Mouse (Mus musculus) neural tube, embryonic 13.5 days (tissue): ENCODE measurements at regions not wholly inside any gene's neighbourhood (a gene's known extent, or its start where the extent isn't known, plus 50 kb on each side); places are given as distances from the start of the nearest gene placed in this dataset.
A peak's percentile ranks its signal among the peaks of the same experiment; 100 is the strongest.

ENCODE experiments used
- ATAC-seq: fragments of 200-750 bp; cut with Nextera tagmentation; 2 replicates; pipeline ENCODE4 v1.8.0; 2017; ENCODE audit warnings: low read depth, mild to moderate bottlenecking, moderate TSS enrichment, moderate library complexity
- H3K27ac ChIP-seq: fragments of 300-500 bp; sonication (generic); replicated peaks from 2 replicates; pipeline ENCODE4 v1.5.1; 2015; ENCODE audit warnings: moderate library complexity, mild to moderate bottlenecking, inconsistent platforms
- H3K27me3 ChIP-seq: fragments of 300-500 bp; sonication (generic); 2 replicates; pipeline ENCODE4 v1.6.1; 2015; ENCODE audit warnings: mild to moderate bottlenecking, inconsistent platforms
- H3K36me3 ChIP-seq: fragments of 300-500 bp; sonication (generic); 2 replicates; pipeline ENCODE4 v1.6.1; 2015; ENCODE audit warnings: mild to moderate bottlenecking, inconsistent platforms
- H3K4me1 ChIP-seq: fragments of 300-500 bp; sonication (generic); replicated peaks from 2 replicates; pipeline ENCODE4 v1.6.1; 2015; ENCODE audit warnings: inconsistent platforms
- H3K4me2 ChIP-seq: fragments of 300-500 bp; sonication (generic); 2 replicates; pipeline ENCODE4 v1.6.1; 2015; ENCODE audit warnings: inconsistent platforms, mild to moderate bottlenecking, moderate library complexity
- H3K4me3 ChIP-seq: fragments of 300-500 bp; sonication (generic); 2 replicates; pipeline ENCODE4 v1.5.1; 2015; ENCODE audit warnings: mild to moderate bottlenecking, inconsistent platforms
- H3K9ac ChIP-seq: fragments of 300-500 bp; sonication (generic); 2 replicates; pipeline ENCODE4 v1.6.1; 2015; ENCODE audit warnings: moderate library complexity, mild to moderate bottlenecking, inconsistent platforms
- H3K9me3 ChIP-seq: fragments of 300-500 bp; sonication (generic); 2 replicates; pipeline ENCODE4 v1.6.1; 2016; ENCODE audit warnings: inconsistent platforms
- WGBS: fragments of 180-500 bp; shearing (Covaris S2); methylation state at CpG from one replicate; pipeline ENCODE4 v1.1.7; 2015; 5-methylcytosine and 5-hydroxymethylcytosine counted together

DNA sequence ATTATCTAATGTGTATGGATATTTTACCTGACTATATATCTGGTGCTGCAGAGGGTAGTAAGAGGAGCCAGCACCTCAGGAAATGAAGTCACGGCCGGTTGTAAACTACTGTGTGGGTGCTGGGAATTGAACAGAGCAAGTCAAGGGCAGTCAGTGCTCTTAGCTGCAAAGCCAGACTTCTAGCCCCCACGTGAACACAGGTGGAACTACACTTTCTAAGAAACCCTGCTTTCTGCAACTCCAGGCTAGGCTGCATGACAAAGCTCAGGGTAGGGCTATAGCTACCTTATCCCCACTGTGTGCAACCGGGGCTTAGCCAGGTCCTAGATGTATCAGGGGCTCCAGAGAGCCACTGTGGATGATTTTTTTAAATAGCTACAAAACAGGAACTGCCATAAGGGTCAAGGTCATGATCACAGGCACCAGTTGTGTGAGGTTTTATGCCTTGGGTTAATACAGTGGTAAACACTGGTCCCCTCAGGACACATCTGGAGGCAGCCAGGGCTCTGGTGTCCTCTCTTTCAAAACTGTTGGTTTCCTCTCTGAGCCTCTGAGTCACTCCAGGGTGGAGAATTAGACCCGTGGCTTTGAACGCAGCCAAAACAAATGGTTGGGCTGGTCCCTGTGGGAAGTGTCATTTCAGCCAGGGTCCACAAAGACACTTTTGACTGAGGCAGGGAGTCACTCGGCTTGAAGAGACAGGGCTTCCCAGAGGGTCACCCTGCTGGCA is 76.5 kb downstream of the Gm26897 start:
- H3K9me3 ChIP-seq, result no peaks in the 10 kb centered on the region
- H3K4me3 ChIP-seq, result no peak overlapping the region
- 35% methylated on average over 7 of the region's 7 CpGs for WGBS
- ATAC-seq, result no peak
- no peak overlapping the region for H3K4me2 ChIP-seq
- peaks cover 29% of the 10 kb centered on the region for H3K27me3 ChIP-seq
- no peak overlapping the region for H3K9ac ChIP-seq
- no peaks in the 10 kb centered on the region for H3K36me3 ChIP-seq
- H3K4me1 ChIP-seq, result peaks cover 40% of the 10 kb centered on the region
- no peak overlapping the region for H3K27ac ChIP-seq

GRCm38 (mm10) chr5:111812581-111812980 is 78.9 kb downstream of the Gm26897 start:
- Histone ChIP-seq H3K27ac (no peak overlapping the region), H3K4me2 (no peak overlapping the region), H3K4me1 (peaks cover 20% of the 10 kb centered on the region), H3K9me3 (no peaks in the 10 kb centered on the region), H3K9ac (no peak overlapping the region), H3K4me3 (no peak overlapping the region), H3K27me3 (peaks cover 34% of the 10 kb centered on the region), H3K36me3 (no peaks in the 10 kb centered on the region)
- 58% methylated on average over 7 of the region's 7 CpGs for WGBS
- peak; percentile 32; the same call in 1 of the 2 replicates for ATAC-seq

GRCm38 (mm10) chr5:111813090-111813753 is 79.5 kb downstream of the Gm26897 start:
- 65% methylated on average over 6 of the region's 6 CpGs for WGBS
- peaks cover 34% of the 10 kb centered on the region for H3K27me3 ChIP-seq
- H3K27ac ChIP-seq, result no peak overlapping the region
- no peaks in the 10 kb centered on the region for H3K9me3 ChIP-seq
- no peak overlapping the region for H3K4me3 ChIP-seq
- H3K9ac ChIP-seq, result no peak overlapping the region
- H3K36me3 ChIP-seq, result no peaks in the 10 kb centered on the region
- H3K4me2 ChIP-seq, result no peak overlapping the region
- ATAC-seq, result no peak
- peaks cover 16% of the 10 kb centered on the region for H3K4me1 ChIP-seq

- Histone ChIP-seq H3K9ac (no peak overlapping the region), H3K4me3 (no peak overlapping the region), H3K4me1 (peaks cover 16% of the 10 kb centered on the region), H3K27me3 (peaks cover 35% of the 10 kb centered on the region), H3K4me2 (no peak overlapping the region), H3K27ac (no peak overlapping the region), H3K36me3 (no peaks in the 10 kb centered on the region), H3K9me3 (no peaks in the 10 kb centered on the region)
- 86% methylated on average over 20 of the region's 20 CpGs for WGBS
- ATAC-seq, result no peak
These were observed 81.4 kb downstream of the Gm26897 start for GRCm38 (mm10) chr5:111814893-111815760.

GRCm38 (mm10) chr5:111820963-111821362 is 87.2 kb downstream of the Gm26897 start:
- H3K4me1 ChIP-seq, result no peaks in the 10 kb centered on the region
- no peaks in the 10 kb centered on the region for H3K36me3 ChIP-seq
- ATAC-seq, result no peak
- 94% methylated on average over 9 of the region's 9 CpGs for WGBS
- H3K9ac ChIP-seq, result no peak overlapping the region
- H3K27ac ChIP-seq, result no peak overlapping the region
- no peak overlapping the region for H3K4me2 ChIP-seq
- no peak overlapping the region for H3K4me3 ChIP-seq
- H3K27me3 ChIP-seq, result peaks cover 42% of the 10 kb centered on the region
- no peaks in the 10 kb centered on the region for H3K9me3 ChIP-seq

DNA sequence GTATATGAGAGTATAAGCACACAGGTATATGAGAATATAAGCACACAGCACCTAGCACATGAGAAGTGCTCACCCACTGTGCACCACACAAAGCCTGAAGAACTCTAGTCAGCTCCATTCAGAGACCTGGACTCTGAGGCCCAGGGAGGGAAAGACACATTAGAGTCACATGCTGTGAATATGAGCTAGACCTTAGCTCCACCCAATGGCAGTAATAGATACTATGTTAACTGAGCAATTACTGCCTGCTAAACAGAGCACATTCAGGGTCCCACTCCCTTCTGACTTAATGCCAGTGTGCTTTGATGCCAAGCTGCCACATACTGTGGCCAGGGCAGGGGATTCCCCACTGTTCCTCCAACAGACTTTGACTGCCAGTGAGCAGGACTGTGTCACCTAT is 89.2 kb downstream of the Gm26897 start:
- no peaks in the 10 kb centered on the region for H3K9me3 ChIP-seq
- no peak overlapping the region for H3K4me2 ChIP-seq
- no peak overlapping the region for H3K4me3 ChIP-seq
- no peaks in the 10 kb centered on the region for H3K36me3 ChIP-seq
- no peak overlapping the region for H3K27ac ChIP-seq
- no peak overlapping the region for H3K9ac ChIP-seq
- no peak for ATAC-seq
- H3K4me1 ChIP-seq, result no peaks in the 10 kb centered on the region
- H3K27me3 ChIP-seq, result peaks cover 25% of the 10 kb centered on the region

GRCm38 (mm10) chr5:111823420-111823819 is 89.7 kb downstream of the Gm26897 start:
- Histone ChIP-seq H3K4me3 (no peak overlapping the region), H3K9ac (no peak overlapping the region), H3K9me3 (no peaks in the 10 kb centered on the region), H3K36me3 (no peaks in the 10 kb centered on the region), H3K27ac (no peak overlapping the region), H3K4me2 (no peak overlapping the region), H3K27me3 (peaks cover 25% of the 10 kb centered on the region), H3K4me1 (no peaks in the 10 kb centered on the region)
- 32% methylated on average over 4 of the region's 4 CpGs for WGBS
- ATAC-seq, result no peak

GRCm38 (mm10) chr5:111823842-111824241 is 90.1 kb downstream of the Gm26897 start:
- Histone ChIP-seq H3K36me3 (no peaks in the 10 kb centered on the region), H3K27me3 (peaks cover 25% of the 10 kb centered on the region), H3K4me3 (no peak overlapping the region), H3K9me3 (no peaks in the 10 kb centered on the region), H3K9ac (no peak overlapping the region), H3K4me2 (no peak overlapping the region), H3K4me1 (no peaks in the 10 kb centered on the region), H3K27ac (no peak overlapping the region)
- ATAC-seq, result no peak
- 38% methylated on average over 5 of the region's 5 CpGs for WGBS

DNA sequence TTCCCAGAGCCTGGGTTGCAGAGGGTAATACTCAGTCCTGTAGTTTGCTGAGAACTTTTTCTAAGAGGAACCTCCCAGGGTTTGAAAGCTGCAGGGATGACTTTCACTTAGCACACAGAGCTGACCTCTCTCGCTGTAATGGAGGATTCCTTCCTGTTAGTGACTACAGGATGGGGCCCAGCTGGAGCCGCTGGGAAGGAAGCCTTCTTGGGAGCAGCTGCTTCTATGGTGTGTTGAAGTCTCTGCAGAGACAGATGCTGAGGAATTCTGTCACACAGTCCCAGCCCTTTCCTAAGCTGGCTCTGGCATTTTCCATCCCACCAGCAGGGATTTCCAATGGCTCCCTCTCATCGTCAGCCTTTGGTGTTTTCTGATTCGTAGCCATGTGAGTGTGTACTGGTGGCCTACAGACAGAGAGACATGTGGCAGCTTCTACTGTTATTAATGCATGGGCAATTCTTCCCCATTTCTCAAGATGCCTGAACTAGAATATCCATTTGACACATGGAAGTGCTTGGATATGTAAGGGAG is 90.9 kb downstream of the Gm26897 start:
- H3K27ac ChIP-seq, result no peak overlapping the region
- WGBS, result 70% methylated on average over 4 of the region's 4 CpGs
- H3K27me3 ChIP-seq, result peaks cover 29% of the 10 kb centered on the region
- no peak overlapping the region for H3K4me3 ChIP-seq
- H3K4me1 ChIP-seq, result no peaks in the 10 kb centered on the region
- ATAC-seq, result no peak
- H3K36me3 ChIP-seq, result no peaks in the 10 kb centered on the region
- H3K9me3 ChIP-seq, result no peaks in the 10 kb centered on the region
- H3K9ac ChIP-seq, result no peak overlapping the region
- H3K4me2 ChIP-seq, result no peak overlapping the region

- Histone ChIP-seq H3K4me2 (no peak overlapping the region), H3K27ac (no peak overlapping the region), H3K9me3 (no peaks in the 10 kb centered on the region), H3K4me1 (no peaks in the 10 kb centered on the region), H3K4me3 (no peak overlapping the region), H3K9ac (no peak overlapping the region), H3K36me3 (no peaks in the 10 kb centered on the region), H3K27me3 (peaks cover 16% of the 10 kb centered on the region)
- 77% methylated on average over 6 of the region's 6 CpGs for WGBS
- no peak for ATAC-seq
These were observed 96.2 kb downstream of the Gm26897 start for GRCm38 (mm10) chr5:111829891-111830290.

GRCm38 (mm10) chr5:111835737-111836667 is 102.3 kb downstream of the Gm26897 start:
- Histone ChIP-seq H3K4me2 (peak overlapping the region; percentile 22; the same call in 1 of the 2 replicates), H3K27ac (peak overlapping the region; percentile 40; the same call in 1 of the 2 replicates), H3K9ac (no peak overlapping the region), H3K9me3 (no peaks in the 10 kb centered on the region), H3K4me3 (no peak overlapping the region), H3K36me3 (no peaks in the 10 kb centered on the region), H3K4me1 (peaks cover 19% of the 10 kb centered on the region), H3K27me3 (peaks cover 39% of the 10 kb centered on the region)
- ATAC-seq, result no peak
- WGBS, result 48% methylated on average over 17 of the region's 17 CpGs
